Mouse (Mus musculus) megakaryocyte, embryonic 14.5 days (primary cell): ENCODE data around the gene Rnd1. TPM values are rescaled to one million over a fixed set of nuclear protein-coding genes. Genes with fewer than 3 reads are reported as not detected.

Experiments used
- H3K27me3 ChIP-seq: replicated peaks from 2 replicates; pipeline ENCODE3; 2012; ENCODE audit warnings: inconsistent platforms
- H3K36me3 ChIP-seq: replicated peaks from 2 replicates; pipeline ENCODE3; 2012; ENCODE audit warnings: low read length, inconsistent platforms, mixed read lengths
- H3K4me1 ChIP-seq: 2 replicates; pipeline ENCODE4 v1.6.1; 2012; ENCODE audit warnings: inconsistent platforms
- H3K4me3 ChIP-seq: replicated peaks from 2 replicates; pipeline ENCODE3; 2012; ENCODE audit warnings: moderate library complexity, mild to moderate bottlenecking, inconsistent platforms
- H3K9me3 ChIP-seq: 2 replicates; pipeline ENCODE4 v1.6.1; 2012; ENCODE audit warnings: inconsistent platforms
- FLI1 ChIP-seq: IDR thresholded peaks from 2 replicates; pipeline ENCODE4 v1.6.1; 2012; ENCODE audit warnings: low read length, inconsistent platforms, mixed read lengths
- GATA1 ChIP-seq: IDR thresholded peaks from 3 replicates; pipeline ENCODE4 v1.6.1; 2012; ENCODE audit warnings: mixed read lengths, low read length, inconsistent platforms, borderline replicate concordance
- polyA plus RNA-seq: library from polyadenylated mRNA; stranded (reverse); fragments of >175 nt; gene quantifications from 2 replicates; pipeline ENCODE4 v1.2.3, GENCODE M21; 2012; ENCODE audit warnings: low replicate concordance; ENCODE audit not compliant: insufficient read depth

The Rnd1 gene
- polyA plus RNA-seq, 1 experiment = 1.2 TPM

GRCm38 (mm10) chr15:98664042-98664907 is 13.0 kb downstream of the Rnd1 start:
- TF ChIP-seq GATA1 = no peak
- TF ChIP-seq FLI1 = no peak
- no peaks in the 10 kb centered on the region for H3K9me3 ChIP-seq
- H3K36me3 ChIP-seq = peaks cover 12% of the 10 kb centered on the region
- H3K27me3 ChIP-seq = no peaks in the 10 kb centered on the region
- no peak overlapping the region for H3K4me3 ChIP-seq
- H3K4me1 ChIP-seq = peaks cover 34% of the 10 kb centered on the region

- H3K4me1 ChIP-seq = peaks cover 37% of the 10 kb centered on the region
- TF ChIP-seq FLI1 = no peak
- no peak for TF ChIP-seq GATA1
- H3K27me3 ChIP-seq = no peaks in the 10 kb centered on the region
- peak within 1 kb of the TSS; percentile 98 for H3K4me3 ChIP-seq
- 0 out of 2 replicates have a peak, but pooled peaks cover 4% of the 10 kb centered on the region for H3K9me3 ChIP-seq
- H3K36me3 ChIP-seq = peaks cover 26% of the 10 kb centered on the region
Observed at GRCm38 (mm10) chr15:98662567-98663545, 14.4 kb downstream of the Rnd1 start, which contains the start of gene Ddx23. Gene Ddx23, minus strand, starts transcription at chr15:98662894.

- H3K9me3 ChIP-seq = 0 out of 2 replicates have a peak, but pooled peaks cover 6% of the 10 kb centered on the region
- TF ChIP-seq GATA1 = peak; percentile 82; the same call in 2 of the 3 replicates
- no peak for TF ChIP-seq FLI1
- H3K4me1 ChIP-seq = peaks cover 40% of the 10 kb centered on the region
- H3K4me3 ChIP-seq = peak overlapping the region; percentile 98
- peaks cover 33% of the 10 kb centered on the region for H3K36me3 ChIP-seq
- H3K27me3 ChIP-seq = no peaks in the 10 kb centered on the region
Observed at GRCm38 (mm10) chr15:98662198-98662566, 15.1 kb downstream of the Rnd1 start.

- Histone ChIP-seq H3K4me1 (peaks cover 26% of the 10 kb centered on the region), H3K36me3 (peaks cover 83% of the 10 kb centered on the region)
- no peak for TF ChIP-seq FLI1
- TF ChIP-seq GATA1 = no peak
Observed at GRCm38 (mm10) chr15:98656982-98657751, 20.1 kb downstream of the Rnd1 start.

GRCm38 (mm10) chr15:98652174-98652573 is 25.1 kb downstream of the Rnd1 start:
- peaks cover 100% of the 10 kb centered on the region for H3K36me3 ChIP-seq
- no peaks in the 10 kb centered on the region for H3K9me3 ChIP-seq
- H3K27me3 ChIP-seq = no peaks in the 10 kb centered on the region
- TF ChIP-seq GATA1 = no peak
- no peak for TF ChIP-seq FLI1
- no peaks in the 10 kb centered on the region for H3K4me1 ChIP-seq
- H3K4me3 ChIP-seq = no peak overlapping the region

More at GRCm38 (mm10) chr15:98656982-98657751, 20.1 kb downstream of the Rnd1 start:
- Histone ChIP-seq H3K4me3 (no peak overlapping the region), H3K27me3 (no peaks in the 10 kb centered on the region), H3K9me3 (0 out of 2 replicates have a peak, but pooled peaks cover 6% of the 10 kb centered on the region)

GRCm38 (mm10) chr15:98651431-98651830 is 25.8 kb downstream of the Rnd1 start:
- TF ChIP-seq GATA1 = no peak
- TF ChIP-seq FLI1 = no peak
- Histone ChIP-seq H3K4me1 (no peaks in the 10 kb centered on the region), H3K4me3 (no peak overlapping the region), H3K36me3 (peaks cover 100% of the 10 kb centered on the region), H3K9me3 (no peaks in the 10 kb centered on the region), H3K27me3 (no peaks in the 10 kb centered on the region)

- Histone ChIP-seq H3K36me3 (peaks cover 99% of the 10 kb centered on the region), H3K4me3 (no peak overlapping the region), H3K9me3 (no peaks in the 10 kb centered on the region), H3K4me1 (peaks cover 8% of the 10 kb centered on the region), H3K27me3 (peaks cover 4% of the 10 kb centered on the region)
- TF ChIP-seq GATA1 (no peak), FLI1 (no peak)
Observed at GRCm38 (mm10) chr15:98648071-98648470, 29.2 kb downstream of the Rnd1 start.

- H3K9me3 ChIP-seq = no peaks in the 10 kb centered on the region
- peaks cover 7% of the 10 kb centered on the region for H3K27me3 ChIP-seq
- TF ChIP-seq FLI1 (no peak), GATA1 (no peak)
- no peak overlapping the region for H3K4me3 ChIP-seq
- H3K36me3 ChIP-seq = peaks cover 93% of the 10 kb centered on the region
- peaks cover 8% of the 10 kb centered on the region for H3K4me1 ChIP-seq
Observed at GRCm38 (mm10) chr15:98647308-98647707, 30.0 kb downstream of the Rnd1 start.

- Histone ChIP-seq H3K36me3 (peaks cover 89% of the 10 kb centered on the region), H3K9me3 (no peaks in the 10 kb centered on the region), H3K4me1 (peaks cover 8% of the 10 kb centered on the region), H3K27me3 (peaks cover 13% of the 10 kb centered on the region), H3K4me3 (no peak overlapping the region)
- TF ChIP-seq GATA1 = no peak
- no peak for TF ChIP-seq FLI1
Observed at GRCm38 (mm10) chr15:98646737-98647136, 30.5 kb downstream of the Rnd1 start.
